Comparison of ENCODE assay signal across 8 mouse cellular contexts in genomic region chr13:38037811-38038210, GRCm38 (mm10). TPM values are rescaled to one million over a fixed set of nuclear protein-coding genes. Genes with fewer than 3 reads are reported as not detected.
DNase-seq lines count a peak whose midpoint lies in the region; ATAC-seq and TF ChIP-seq lines count a peak whose summit lies in the region.

No protein-coding gene starts in this region.

- H3K9ac ChIP-seq in lung, embryonic 15.5 days, result peak overlapping the region; percentile 83
- H3K9ac ChIP-seq in limb, embryonic 14.5 days (ENCODE audit: low read depth, low read length, severe bottlenecking), result peak overlapping the region; percentile 86
- peak overlapping the region; percentile 92 for H3K9ac ChIP-seq in neural tube, embryonic 13.5 days

- TF ChIP-seq POLR2A in limb, embryonic 14.5 days (IDR thresholded peaks at IDR 0.05; ENCODE audit: borderline replicate concordance, extremely low read depth, insufficient read depth, insufficient read length), result no peak

- H3K4me2 ChIP-seq in lung, embryonic 15.5 days, result peak overlapping the region; percentile 88
- H3K4me2 ChIP-seq in limb, embryonic 14.5 days (replicated peaks; ENCODE audit: low read depth, low read length, severe bottlenecking), result peak overlapping the region; percentile 94
- peak overlapping the region; percentile 97 for H3K4me2 ChIP-seq in neural tube, embryonic 13.5 days

- intact Hi-C loops in heart, postnatal 10 days (cut with DNase I), result no loop called here
- intact Hi-C loops in gastrocnemius, postnatal 36 days (cut with DNase I), result loop anchor here (5.0 kb wide), 1 partner anchor 581 kb away; no protein-coding TSS in a partner anchor

- peaks cover 26% of the 10 kb centered on the region for H3K36me3 ChIP-seq in lung, embryonic 15.5 days
- peaks cover 27% of the 10 kb centered on the region for H3K36me3 ChIP-seq in limb, embryonic 14.5 days (ENCODE audit: control insufficient read depth, insufficient read depth, low read length)
- H3K36me3 ChIP-seq in neural tube, embryonic 13.5 days, result peaks cover 31% of the 10 kb centered on the region

- ATAC-seq in lung, embryonic 15.5 days (ENCODE audit: borderline replicate concordance, extremely low read depth, low FRiP score, low TSS enrichment), result no peak
- ATAC-seq in limb, embryonic 14.5 days (ENCODE audit: low FRiP score, low read depth), result no peak
- no peak for ATAC-seq in neural tube, embryonic 13.5 days (ENCODE audit: low read depth)

- no peak overlapping the region for H3K27ac ChIP-seq in lung, embryonic 15.5 days
- no peak overlapping the region for H3K27ac ChIP-seq in brown adipose tissue, adult 24 weeks (replicated peaks; ENCODE audit: low read depth, low read length)
- H3K27ac ChIP-seq in limb, embryonic 14.5 days (replicated peaks; ENCODE audit: low read depth, low read length), result no peak overlapping the region
- 0 out of 2 replicates have a peak overlapping the region, but pooled peaks have one; percentile 68 for H3K27ac ChIP-seq in neural tube, embryonic 13.5 days (replicated peaks)

- H3K4me3 ChIP-seq in lung, embryonic 15.5 days, result peak overlapping the region; percentile 77
- peak overlapping the region; percentile 76 for H3K4me3 ChIP-seq in brown adipose tissue, adult 24 weeks (ENCODE audit: insufficient read depth, low read depth, low read length)
- H3K4me3 ChIP-seq in limb, embryonic 14.5 days (replicated peaks; ENCODE audit: low read length), result peak overlapping the region; percentile 75
- H3K4me3 ChIP-seq in neural tube, embryonic 13.5 days, result peak overlapping the region; percentile 74

- peaks cover 14% of the 10 kb centered on the region for H3K4me1 ChIP-seq in lung, embryonic 15.5 days
- H3K4me1 ChIP-seq in brown adipose tissue, adult 24 weeks (ENCODE audit: control insufficient read depth, insufficient read depth, insufficient read length, low read length), result no peaks in the 10 kb centered on the region
- peaks cover 13% of the 10 kb centered on the region for H3K4me1 ChIP-seq in limb, embryonic 14.5 days (ENCODE audit: control insufficient read depth, insufficient read depth, low read length)
- H3K4me1 ChIP-seq in neural tube, embryonic 13.5 days (replicated peaks), result peaks cover 25% of the 10 kb centered on the region

- no peaks in the 10 kb centered on the region for H3K27me3 ChIP-seq in lung, embryonic 15.5 days
- no peaks in the 10 kb centered on the region for H3K27me3 ChIP-seq in limb, embryonic 14.5 days (ENCODE audit: control insufficient read depth, insufficient read depth, low read length)
- H3K27me3 ChIP-seq in neural tube, embryonic 13.5 days, result no peaks in the 10 kb centered on the region

- DNase-seq in lung, postnatal 36 days, result no peak
- DNase-seq in heart, postnatal 10 days, result peak; percentile 8 to 17
- DNase-seq in limb, embryonic 14.5 days (ENCODE audit: low spot score), result no peak
- DNase-seq in testis, postnatal 14 days (ENCODE audit: low spot score), result no peak
- no peak for DNase-seq in gastrocnemius, postnatal 36 days

- H3K9me3 ChIP-seq in lung, embryonic 15.5 days, result no peaks in the 10 kb centered on the region
- H3K9me3 ChIP-seq in limb, embryonic 14.5 days (ENCODE audit: control insufficient read depth, low read length), result no peaks in the 10 kb centered on the region
- no peaks in the 10 kb centered on the region for H3K9me3 ChIP-seq in neural tube, embryonic 13.5 days

- 29% methylated on average over 12 of the region's 12 CpGs for WGBS in lung, embryonic 15.5 days
- WGBS in limb, embryonic 14.5 days, result 39% methylated on average over 12 of the region's 12 CpGs
- WGBS in neural tube, embryonic 13.5 days, result 54% methylated on average over 12 of the region's 12 CpGs

RNA-seq across cellular contexts. Expression of gene Cage1, which starts 0.9 kb away (rescaled TPM):
- polyA plus RNA-seq in lung, embryonic 15.5 days (2015; fragmentation: Nextera tagmentation; extraction: Ambion mirVana), result 0.87 and 1.1 TPM in 2 replicates
- 0.75 and 2.4 TPM in 2 replicates for polyA plus RNA-seq in brown adipose tissue, adult 24 weeks (2012; ENCODE audit: insufficient read depth, insufficient read length, missing spikeins)
- 1 to 10 TPM; 1.6 to 2.4 TPM for total RNA-seq in heart, postnatal 10 days (2021)
- 0.50 and 0.57 TPM in 2 replicates for polyA plus RNA-seq in limb, embryonic 14.5 days (2012; rRNA removed)
- polyA plus RNA-seq in limb, embryonic 14.5 days (2014; fragmentation: Nextera tagmentation; extraction: Ambion mirVana), result 1.3 TPM in 2 replicates
- 1.6 and 1.7 TPM in 2 replicates for polyA plus RNA-seq in neural tube, embryonic 13.5 days (2015; fragmentation: Nextera tagmentation; extraction: Ambion mirVana)
- under 1 TPM; 0.61 to 0.84 TPM for total RNA-seq in gastrocnemius, postnatal 36 days (2021)

RNA-seq across cellular contexts. Expression of gene Riok1, which starts 1.0 kb away (rescaled TPM):
- 51.4 and 55.1 TPM in 2 replicates for polyA plus RNA-seq in lung, embryonic 15.5 days (2015; fragmentation: Nextera tagmentation; extraction: Ambion mirVana)
- 8.4 and 12.3 TPM in 2 replicates for polyA plus RNA-seq in brown adipose tissue, adult 24 weeks (2012; ENCODE audit: insufficient read depth, insufficient read length, missing spikeins)
- 10 to 100 TPM; 14.2 to 16.7 TPM for total RNA-seq in heart, postnatal 10 days (2021)
- 33.7 and 54.4 TPM in 2 replicates for polyA plus RNA-seq in limb, embryonic 14.5 days (2012; rRNA removed)
- 45.4 and 52.4 TPM in 2 replicates for polyA plus RNA-seq in limb, embryonic 14.5 days (2014; fragmentation: Nextera tagmentation; extraction: Ambion mirVana)
- polyA plus RNA-seq in neural tube, embryonic 13.5 days (2015; fragmentation: Nextera tagmentation; extraction: Ambion mirVana), result 54.0 and 59.3 TPM in 2 replicates
- 1 to 10 TPM; 5.6 to 7.4 TPM for total RNA-seq in gastrocnemius, postnatal 36 days (2021)

RNA-seq across cellular contexts. Expression of gene Ssr1, which starts 43.8 kb away (rescaled TPM):
- polyA plus RNA-seq in lung, embryonic 15.5 days (2015; fragmentation: Nextera tagmentation; extraction: Ambion mirVana), result 150 and 152 TPM in 2 replicates
- polyA plus RNA-seq in brown adipose tissue, adult 24 weeks (2012; ENCODE audit: insufficient read depth, insufficient read length, missing spikeins), result 32.8 and 33.3 TPM in 2 replicates
- total RNA-seq in heart, postnatal 10 days (2021), result 10 to 100 TPM; 67.4 to 76.5 TPM
- 32.6 and 36.2 TPM in 2 replicates for polyA plus RNA-seq in limb, embryonic 14.5 days (2012; rRNA removed)
- 130 and 137 TPM in 2 replicates for polyA plus RNA-seq in limb, embryonic 14.5 days (2014; fragmentation: Nextera tagmentation; extraction: Ambion mirVana)
- polyA plus RNA-seq in neural tube, embryonic 13.5 days (2015; fragmentation: Nextera tagmentation; extraction: Ambion mirVana), result 60.6 and 76.5 TPM in 2 replicates
- 10 to 100 TPM; 55.2 to 58.5 TPM for total RNA-seq in gastrocnemius, postnatal 36 days (2021)

Comparison
In these comparisons a context has a peak if more than half of its experiments do, and no peak if none do; other contexts are left out.
1. DNase-seq: peak in heart, postnatal 10 days (2 of 2); none in lung, postnatal 36 days (single experiment), limb, embryonic 14.5 days (single experiment), testis, postnatal 14 days (single experiment) and gastrocnemius, postnatal 36 days (0 of 2).
2. Peak in every context shown above with its lines, with median percentiles within 50 percentile points of each other: H3K4me2 ChIP-seq, H3K4me3 ChIP-seq and H3K9ac ChIP-seq.